Mouse (Mus musculus) E14TG2a.4 (cell line): ENCODE data around the gene Sdk2.

Experiments
- CTCF ChIP-seq: conservative IDR thresholded peaks from 2 replicates; pipeline ENCODE4 v1.5.1; 2014; ENCODE audit warnings: low read length
- POU5F1 ChIP-seq: IDR thresholded peaks from 2 replicates; pipeline ENCODE4 v1.6.1; 2014; ENCODE audit warnings: low read length, borderline replicate concordance

GRCm38 (mm10) chr11:113758851-113759250, 308.0 kb downstream of the Sdk2 start:
- TF ChIP-seq CTCF (no peak), POU5F1 (no peak)
